Mouse (Mus musculus): ENCODE data around the gene Zfp69. TPM values are rescaled to one million over a fixed set of nuclear protein-coding genes. Genes with fewer than 3 reads are reported as not detected.

Zfp69 gene
- polyA plus RNA-seq, 1 experiment from 2014 or later: 6.6 TPM

GRCm38 (mm10) chr4:120887381-120888112 is 64.0 kb downstream of the Zfp69 start:
- Histone ChIP-seq H3K4me1 (ENCODE audit: control insufficient read depth, insufficient read depth, low read length) (peaks cover 6% of the 10 kb centered on the region; the same call in 1 of the 2 replicates), H3K4me3 (ENCODE audit: low read depth, low read length) (no peak overlapping the region), H3K9me3 (ENCODE audit: control insufficient read depth, low read length) (no peaks in the 10 kb centered on the region), H3K27ac (replicated peaks; ENCODE audit: low read depth, low read length) (no peak overlapping the region), H3K27me3 (replicated peaks; ENCODE audit: control insufficient read depth, insufficient read depth, low read length) (no peaks in the 10 kb centered on the region; the same call in 1 of the 2 replicates), H3K36me3 (ENCODE audit: control insufficient read depth, insufficient read depth, low read length) (no peaks in the 10 kb centered on the region), H3K4me2 (ENCODE audit: low read depth, low read length) (no peak overlapping the region), H3K9ac (ENCODE audit: low read depth, low read length) (no peak overlapping the region)
- ATAC-seq (ENCODE audit: low read depth) (peak; percentile 31), DNase-seq (ENCODE audit: low spot score) (peak; percentile 59)
- 26% methylated on average over 8 of the region's 8 CpGs for WGBS

GRCm38 (mm10) chr4:120886811-120887210 is 64.7 kb downstream of the Zfp69 start:
- Histone ChIP-seq H3K4me2 (ENCODE audit: low read depth, low read length) (no peak overlapping the region), H3K4me3 (ENCODE audit: low read depth, low read length) (no peak overlapping the region), H3K27me3 (replicated peaks; ENCODE audit: control insufficient read depth, insufficient read depth, low read length) (no peaks in the 10 kb centered on the region; the same call in 1 of the 2 replicates), H3K36me3 (ENCODE audit: control insufficient read depth, insufficient read depth, low read length) (no peaks in the 10 kb centered on the region), H3K9ac (ENCODE audit: low read depth, low read length) (no peak overlapping the region), H3K4me1 (ENCODE audit: control insufficient read depth, insufficient read depth, low read length) (peaks cover 6% of the 10 kb centered on the region; the same call in 1 of the 2 replicates), H3K27ac (replicated peaks; ENCODE audit: low read depth, low read length) (no peak overlapping the region), H3K9me3 (ENCODE audit: control insufficient read depth, low read length) (no peaks in the 10 kb centered on the region)
- DNase-seq (ENCODE audit: low spot score): no peak
- no peak for ATAC-seq (ENCODE audit: low read depth)
- WGBS: 69% methylated on average over 5 of the region's 5 CpGs

- Histone ChIP-seq H3K36me3 (ENCODE audit: control insufficient read depth, insufficient read depth, low read length) (no peaks in the 10 kb centered on the region), H3K9me3 (ENCODE audit: control insufficient read depth, low read length) (no peaks in the 10 kb centered on the region), H3K4me3 (ENCODE audit: low read depth, low read length) (no peak overlapping the region), H3K27ac (replicated peaks; ENCODE audit: low read depth, low read length) (no peak overlapping the region), H3K9ac (ENCODE audit: low read depth, low read length) (no peak overlapping the region), H3K4me1 (ENCODE audit: control insufficient read depth, insufficient read depth, low read length) (peaks cover 6% of the 10 kb centered on the region; the same call in 1 of the 2 replicates), H3K27me3 (replicated peaks; ENCODE audit: control insufficient read depth, insufficient read depth, low read length) (no peaks in the 10 kb centered on the region; the same call in 1 of the 2 replicates), H3K4me2 (ENCODE audit: low read depth, low read length) (no peak overlapping the region)
- ATAC-seq (ENCODE audit: low read depth): no peak
- 18% methylated on average over 4 of the region's 4 CpGs for WGBS
- no peak for DNase-seq (ENCODE audit: low spot score)
Observed at GRCm38 (mm10) chr4:120886131-120886530, 65.4 kb downstream of the Zfp69 start.

GRCm38 (mm10) chr4:120885208-120886120 is 66.0 kb downstream of the Zfp69 start:
- 0 out of 2 replicates have a peak overlapping the region, but pooled peaks have one; percentile 4 for H3K9ac ChIP-seq (ENCODE audit: low read depth, low read length)
- no peak overlapping the region for H3K27ac ChIP-seq (replicated peaks; ENCODE audit: low read depth, low read length)
- no peaks in the 10 kb centered on the region; the same call in 1 of the 2 replicates for H3K27me3 ChIP-seq (replicated peaks; ENCODE audit: control insufficient read depth, insufficient read depth, low read length)
- peaks cover 6% of the 10 kb centered on the region; the same call in 1 of the 2 replicates for H3K4me1 ChIP-seq (ENCODE audit: control insufficient read depth, insufficient read depth, low read length)
- DNase-seq (ENCODE audit: low spot score): peak; percentile 69
- no peaks in the 10 kb centered on the region for H3K9me3 ChIP-seq (ENCODE audit: control insufficient read depth, low read length)
- no peaks in the 10 kb centered on the region for H3K36me3 ChIP-seq (ENCODE audit: control insufficient read depth, insufficient read depth, low read length)
- H3K4me2 ChIP-seq (ENCODE audit: low read depth, low read length): no peak overlapping the region
- H3K4me3 ChIP-seq (ENCODE audit: low read depth, low read length): no peak overlapping the region
- no peak for ATAC-seq (ENCODE audit: low read depth)
- WGBS: 39% methylated on average over 13 of the region's 13 CpGs

- WGBS: 53% methylated on average over 3 of the region's 5 CpGs
- DNase-seq (ENCODE audit: low spot score): peak; percentile 34
- Histone ChIP-seq H3K27ac (replicated peaks; ENCODE audit: low read depth, low read length) (no peak overlapping the region), H3K36me3 (ENCODE audit: control insufficient read depth, insufficient read depth, low read length) (no peaks in the 10 kb centered on the region), H3K27me3 (replicated peaks; ENCODE audit: control insufficient read depth, insufficient read depth, low read length) (no peaks in the 10 kb centered on the region; the same call in 1 of the 2 replicates), H3K4me3 (ENCODE audit: low read depth, low read length) (no peak overlapping the region), H3K9ac (ENCODE audit: low read depth, low read length) (no peak overlapping the region), H3K4me2 (ENCODE audit: low read depth, low read length) (no peak overlapping the region), H3K9me3 (ENCODE audit: control insufficient read depth, low read length) (no peaks in the 10 kb centered on the region), H3K4me1 (ENCODE audit: control insufficient read depth, insufficient read depth, low read length) (peaks cover 6% of the 10 kb centered on the region; the same call in 1 of the 2 replicates)
- no peak for ATAC-seq (ENCODE audit: low read depth)
Observed at GRCm38 (mm10) chr4:120882002-120882625, 69.4 kb downstream of the Zfp69 start.

GRCm38 (mm10) chr4:120880731-120881432 is 70.6 kb downstream of the Zfp69 start:
- Histone ChIP-seq H3K27me3 (replicated peaks; ENCODE audit: control insufficient read depth, insufficient read depth, low read length) (no peaks in the 10 kb centered on the region; the same call in 1 of the 2 replicates), H3K36me3 (ENCODE audit: control insufficient read depth, insufficient read depth, low read length) (no peaks in the 10 kb centered on the region), H3K27ac (replicated peaks; ENCODE audit: low read depth, low read length) (no peak overlapping the region), H3K9ac (ENCODE audit: low read depth, low read length) (no peak overlapping the region), H3K4me3 (ENCODE audit: low read depth, low read length) (no peak overlapping the region), H3K4me1 (ENCODE audit: control insufficient read depth, insufficient read depth, low read length) (peaks cover 4% of the 10 kb centered on the region; the same call in 1 of the 2 replicates), H3K9me3 (ENCODE audit: control insufficient read depth, low read length) (no peaks in the 10 kb centered on the region), H3K4me2 (ENCODE audit: low read depth, low read length) (no peak overlapping the region)
- peak; percentile 40 for DNase-seq (ENCODE audit: low spot score)
- 57% methylated on average over 6 of the region's 6 CpGs for WGBS
- no peak for ATAC-seq (ENCODE audit: low read depth)

Measured in embryonic facial prominence, embryonic 14.5 days (tissue).